Mouse (Mus musculus): ENCODE results near the gene Fgfr1op. TPM values are rescaled to one million over a fixed set of nuclear protein-coding genes. Genes with fewer than 3 reads are reported as not detected.
A peak's percentile ranks its signal among the peaks of the same experiment; 100 is the strongest.
"Not testable (repeated sequence)": the region's sequence is repeated elsewhere in the genome, so short reads cannot be mapped to it uniquely, and the experiment has no call there.

The Fgfr1op gene
- polyA plus RNA-seq, 1 experiment from 2014 or later, result 55.2 TPM

- H3K36me3 ChIP-seq; H3K27me3 ChIP-seq (ENCODE audit: low read depth, poor library complexity, severe bottlenecking); H3K4me1 ChIP-seq; H3K9me3 ChIP-seq (replicated peaks): not testable (repeated sequence)
- peak within 1 kb of the TSS; percentile 55 for H3K4me3 ChIP-seq
- H3K27ac ChIP-seq, result peak within 1 kb of the TSS; percentile 84
- 2% methylated on average over 54 of the region's 67 CpGs for WGBS
- peak; percentile 56 for DNase-seq (ENCODE audit: low spot score)
Observed at GRCm38 (mm10) chr17:8147439-8148316, 17.6 kb upstream of the Fgfr1op start, which contains the start of the genes Gm49673 and Rnaset2a. Gene Gm49673, minus strand, starts transcription at chr17:8147788. Gene Rnaset2a, minus strand, starts transcription at chr17:8148097.

- WGBS, result 83% methylated on average over 7 of the region's 7 CpGs
- not testable (repeated sequence) for H3K4me3 ChIP-seq; H3K36me3 ChIP-seq; H3K9me3 ChIP-seq (replicated peaks); H3K4me1 ChIP-seq; H3K27me3 ChIP-seq (ENCODE audit: low read depth, poor library complexity, severe bottlenecking); H3K27ac ChIP-seq; DNase-seq (ENCODE audit: low spot score)
Observed at GRCm38 (mm10) chr17:8155010-8155409, 10.3 kb upstream of the Fgfr1op start.

DNA sequence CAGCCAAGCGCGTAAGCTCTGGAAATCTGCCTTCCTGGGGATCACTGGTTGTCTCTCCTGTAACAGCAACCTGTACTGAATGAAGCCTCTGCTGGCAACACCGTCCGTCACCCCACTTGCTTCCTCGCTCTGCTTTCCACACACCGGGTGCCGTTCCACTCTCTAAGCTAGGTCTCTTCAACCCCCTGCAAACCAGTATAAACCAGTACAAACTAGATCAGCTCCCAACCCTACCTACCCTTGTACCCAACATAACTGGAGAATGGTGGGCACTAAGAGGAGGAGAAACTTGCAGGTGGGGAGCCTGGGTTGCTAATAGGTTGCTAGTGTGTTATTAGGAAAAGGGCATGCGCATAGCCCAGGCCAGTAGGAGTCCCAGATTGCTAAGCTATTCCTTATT lies 9.3 kb upstream of the Fgfr1op start:
- DNase-seq (ENCODE audit: low spot score); H3K4me1 ChIP-seq; H3K36me3 ChIP-seq; H3K9me3 ChIP-seq (replicated peaks); H3K27me3 ChIP-seq (ENCODE audit: low read depth, poor library complexity, severe bottlenecking); H3K27ac ChIP-seq; H3K4me3 ChIP-seq: not testable (repeated sequence)
- 100% methylated on average over 1 of the region's 8 CpGs for WGBS

GRCm38 (mm10) chr17:8158627-8159026 lies 6.7 kb upstream of the Fgfr1op start:
- not testable (repeated sequence) for H3K4me1 ChIP-seq; H3K36me3 ChIP-seq; H3K27ac ChIP-seq; H3K27me3 ChIP-seq (ENCODE audit: low read depth, poor library complexity, severe bottlenecking); DNase-seq (ENCODE audit: low spot score); H3K9me3 ChIP-seq (replicated peaks); H3K4me3 ChIP-seq
- no CpG with 5 or more reads among the region's 1 CpGs for WGBS

- H3K4me3 ChIP-seq, result not testable (repeated sequence)
- peak; percentile 31 for DNase-seq (ENCODE audit: low spot score)
Observed at GRCm38 (mm10) chr17:8160969-8161368, 4.3 kb upstream of the Fgfr1op start.

GRCm38 (mm10) chr17:8165608-8165945 lies 276 bp downstream of the Fgfr1op start:
- WGBS, result under 1% methylated on average over 37 of the region's 42 CpGs
- DNase-seq (ENCODE audit: low spot score), result peak; percentile 35

More at GRCm38 (mm10) chr17:8160969-8161368, 4.3 kb upstream of the Fgfr1op start:
- H3K9me3 ChIP-seq (replicated peaks); H3K36me3 ChIP-seq; H3K27ac ChIP-seq; H3K27me3 ChIP-seq (ENCODE audit: low read depth, poor library complexity, severe bottlenecking); H3K4me1 ChIP-seq: not testable (repeated sequence)
- 64% methylated on average over 3 of the region's 3 CpGs for WGBS

GRCm38 (mm10) chr17:8165977-8166376 lies 676 bp downstream of the Fgfr1op start:
- H3K4me1 ChIP-seq; H3K27me3 ChIP-seq (ENCODE audit: low read depth, poor library complexity, severe bottlenecking); H3K27ac ChIP-seq; H3K9me3 ChIP-seq (replicated peaks): not testable (repeated sequence)
- peak; percentile 22 for DNase-seq (ENCODE audit: low spot score)
- Histone ChIP-seq H3K36me3 (peaks cover 24% of the 10 kb centered on the region), H3K4me3 (peak overlapping the region; percentile 55)
- WGBS, result 2% methylated on average over 11 of the region's 11 CpGs

More at GRCm38 (mm10) chr17:8165608-8165945, 276 bp downstream of the Fgfr1op start:
- peak overlapping the region; percentile 55 for H3K4me3 ChIP-seq
- H3K36me3 ChIP-seq, result peaks cover 20% of the 10 kb centered on the region
- not testable (repeated sequence) for H3K9me3 ChIP-seq (replicated peaks); H3K4me1 ChIP-seq; H3K27me3 ChIP-seq (ENCODE audit: low read depth, poor library complexity, severe bottlenecking)
- peak overlapping the region; percentile 78 for H3K27ac ChIP-seq

- DNase-seq (ENCODE audit: low spot score); H3K27ac ChIP-seq; H3K4me1 ChIP-seq; H3K27me3 ChIP-seq (ENCODE audit: low read depth, poor library complexity, severe bottlenecking); H3K9me3 ChIP-seq (replicated peaks): not testable (repeated sequence)
- Histone ChIP-seq H3K36me3 (peaks cover 29% of the 10 kb centered on the region), H3K4me3 (peak overlapping the region; percentile 55)
- WGBS, result 43% methylated on average over 2 of the region's 3 CpGs
Observed at GRCm38 (mm10) chr17:8166454-8166853, 1.2 kb downstream of the Fgfr1op start.

GRCm38 (mm10) chr17:8167436-8167835 lies 2.1 kb downstream of the Fgfr1op start:
- DNase-seq (ENCODE audit: low spot score); H3K4me1 ChIP-seq; H3K9me3 ChIP-seq (replicated peaks); H3K27me3 ChIP-seq (ENCODE audit: low read depth, poor library complexity, severe bottlenecking); H3K4me3 ChIP-seq; H3K27ac ChIP-seq: not testable (repeated sequence)
- WGBS, result 96% methylated on average over 7 of the region's 8 CpGs
- peaks cover 39% of the 10 kb centered on the region for H3K36me3 ChIP-seq

- no peak overlapping the region for H3K4me3 ChIP-seq
- H3K36me3 ChIP-seq, result peaks cover 67% of the 10 kb centered on the region
- H3K9me3 ChIP-seq (replicated peaks), result no peaks in the 10 kb centered on the region
- no peaks in the 10 kb centered on the region for H3K4me1 ChIP-seq
- WGBS, result 93% methylated on average over 7 of the region's 7 CpGs
- H3K27ac ChIP-seq, result no peak overlapping the region
- no peak for DNase-seq (ENCODE audit: low spot score)
- H3K27me3 ChIP-seq (ENCODE audit: low read depth, poor library complexity, severe bottlenecking), result no peaks in the 10 kb centered on the region
Observed at GRCm38 (mm10) chr17:8170331-8170730, 5.0 kb downstream of the Fgfr1op start.

DNA sequence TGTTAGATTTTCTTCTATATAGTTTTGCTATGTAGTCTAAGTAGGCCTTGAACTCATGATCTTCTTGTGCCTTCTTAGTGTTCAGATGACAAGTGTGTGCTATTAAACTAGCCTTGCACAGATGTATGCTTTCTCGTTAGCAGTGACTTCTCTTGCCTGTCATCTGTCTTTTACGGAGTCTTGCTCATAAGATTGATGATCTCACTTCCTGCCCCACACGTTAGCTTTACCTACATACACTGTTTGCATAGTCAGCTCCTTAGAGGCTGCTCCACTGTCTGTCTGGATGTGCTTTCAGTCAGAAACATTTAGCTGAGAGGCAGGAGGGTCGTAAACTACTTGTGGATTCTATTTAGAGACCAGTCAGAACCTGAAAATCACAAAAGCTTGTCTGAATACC lies 5.8 kb downstream of the Fgfr1op start:
- no peak overlapping the region for H3K27ac ChIP-seq
- no peak for DNase-seq (ENCODE audit: low spot score)
- 52% methylated on average over 4 of the region's 4 CpGs for WGBS
- no peak overlapping the region for H3K4me3 ChIP-seq
- no peaks in the 10 kb centered on the region for H3K9me3 ChIP-seq (replicated peaks)
- peaks cover 75% of the 10 kb centered on the region for H3K36me3 ChIP-seq
- H3K4me1 ChIP-seq, result no peaks in the 10 kb centered on the region
- no peaks in the 10 kb centered on the region for H3K27me3 ChIP-seq (ENCODE audit: low read depth, poor library complexity, severe bottlenecking)

DNA sequence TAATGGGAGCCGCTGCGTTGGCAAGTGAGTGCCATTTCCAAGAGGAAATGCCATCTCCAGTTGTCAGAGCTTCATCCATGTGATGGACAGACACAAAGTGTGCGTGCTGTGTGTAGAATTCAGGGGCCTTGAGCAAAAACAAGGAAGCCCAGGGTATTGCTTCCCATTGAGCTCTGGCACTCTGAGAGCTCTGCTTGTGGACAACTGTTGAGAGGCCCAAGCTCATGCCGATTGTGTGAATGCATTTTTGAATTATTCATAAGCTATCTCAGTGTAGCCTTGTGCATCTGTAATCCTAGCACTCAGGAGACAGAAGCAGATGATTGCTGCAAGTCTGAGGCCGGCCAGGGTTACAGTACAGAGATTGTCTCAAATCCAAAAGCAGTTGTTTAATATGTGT lies 11.8 kb downstream of the Fgfr1op start:
- 97% methylated on average over 5 of the region's 5 CpGs for whole genome bisulfite sequencing
- peaks cover 93% of the 10 kb centered on the region for H3K36me3 ChIP-seq

GRCm38 (mm10) chr17:8183815-8184214 lies 18.5 kb downstream of the Fgfr1op start:
- Histone ChIP-seq H3K27ac (no peak overlapping the region), H3K9me3 (replicated peaks) (no peaks in the 10 kb centered on the region), H3K27me3 (ENCODE audit: low read depth, poor library complexity, severe bottlenecking) (no peaks in the 10 kb centered on the region), H3K36me3 (peaks cover 93% of the 10 kb centered on the region), H3K4me1 (peaks cover 3% of the 10 kb centered on the region; the same call in 1 of the 2 replicates), H3K4me3 (no peak overlapping the region)
- no peak for DNase-seq (ENCODE audit: low spot score)
- 78% methylated on average over 5 of the region's 5 CpGs for WGBS

More for the DNA sequence above, 11.8 kb downstream of the Fgfr1op start:
- Histone ChIP-seq H3K27ac (no peak overlapping the region), H3K27me3 (ENCODE audit: low read depth, poor library complexity, severe bottlenecking) (no peaks in the 10 kb centered on the region), H3K4me1 (no peaks in the 10 kb centered on the region), H3K4me3 (no peak overlapping the region), H3K9me3 (replicated peaks) (no peaks in the 10 kb centered on the region)
- DNase-seq (ENCODE audit: low spot score), result no peak

Data from limb, embryonic 10.5 days (tissue).